Mouse (Mus musculus) E14TG2a.4 (cell line): ENCODE measurements around the gene Ppp1r1b.

Experiments used
- CTCF ChIP-seq: conservative IDR thresholded peaks from 2 replicates; pipeline ENCODE4 v1.5.1; 2014; ENCODE audit warnings: low read length
- NANOG ChIP-seq: IDR thresholded peaks from 2 replicates; pipeline ENCODE4 v1.6.1; 2014; ENCODE audit warnings: borderline replicate concordance, low read length, mixed read lengths
- POU5F1 ChIP-seq: IDR thresholded peaks from 2 replicates; pipeline ENCODE4 v1.6.1; 2014; ENCODE audit warnings: low read length, borderline replicate concordance

GRCm38 (mm10) chr11:98372406-98372805, 24.2 kb downstream of the Ppp1r1b start:
- TF ChIP-seq NANOG (no peak), CTCF (peak; percentile 99), POU5F1 (no peak)
